Mouse (Mus musculus): Measurements from ENCODE around the gene Slc25a10.

Gene Slc25a10

DNA sequence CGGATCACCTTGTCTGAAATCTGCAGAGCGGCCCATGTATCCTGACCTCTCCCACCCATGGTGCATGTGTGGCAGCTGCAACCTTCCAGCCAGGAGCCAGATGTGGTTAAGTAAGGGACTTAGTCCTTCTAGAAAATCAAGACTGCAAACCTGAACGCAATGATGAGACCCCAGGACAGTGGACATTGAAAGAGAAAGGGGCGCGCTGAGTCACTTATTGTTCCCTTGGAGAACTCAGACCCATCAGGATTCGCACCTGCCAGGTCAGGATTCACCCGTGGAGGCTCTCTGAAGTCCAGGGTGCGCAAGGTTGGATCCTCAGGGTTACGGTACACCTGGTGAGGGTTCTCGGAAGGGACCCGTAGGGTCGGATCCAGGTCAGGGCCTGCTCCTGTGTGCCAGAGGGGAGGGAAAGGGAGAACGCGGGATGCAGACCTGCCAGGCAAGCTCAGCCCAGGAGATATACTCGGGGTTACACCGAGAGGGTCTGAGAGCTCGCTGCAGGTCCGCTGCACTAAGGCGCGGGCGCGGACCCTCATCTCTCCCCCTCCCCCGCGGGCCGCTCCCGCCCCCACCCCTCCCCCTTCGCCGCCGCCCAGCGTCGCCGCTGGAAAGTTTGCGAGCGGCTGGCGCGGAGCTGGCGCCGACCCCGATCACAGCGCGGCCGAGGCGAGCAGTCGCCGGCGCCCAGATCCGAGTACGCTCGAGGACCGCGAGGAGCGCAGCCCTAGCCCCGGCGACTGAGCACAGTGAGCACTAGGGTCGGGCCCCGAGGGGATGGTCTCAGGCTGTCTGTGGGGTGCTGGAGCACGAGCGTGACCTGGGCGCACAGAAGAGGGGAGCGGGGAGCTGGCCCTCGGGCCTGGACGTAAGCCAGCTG is 38.7 kb downstream of the Slc25a10 start, which contains the start of gene Gcgr:
Gcgr (plus strand) TSS at position 615 of the 880 bp plus-strand sequence.
- in situ Hi-C loops (cut with MboI; ENCODE audit: low pct_unique_long_range_greater_than_20kb in 1 of 2, low sequenced_read_pairs in 2 of 2, unreplicated experiment in 1 of 2): no loop called here

DNA sequence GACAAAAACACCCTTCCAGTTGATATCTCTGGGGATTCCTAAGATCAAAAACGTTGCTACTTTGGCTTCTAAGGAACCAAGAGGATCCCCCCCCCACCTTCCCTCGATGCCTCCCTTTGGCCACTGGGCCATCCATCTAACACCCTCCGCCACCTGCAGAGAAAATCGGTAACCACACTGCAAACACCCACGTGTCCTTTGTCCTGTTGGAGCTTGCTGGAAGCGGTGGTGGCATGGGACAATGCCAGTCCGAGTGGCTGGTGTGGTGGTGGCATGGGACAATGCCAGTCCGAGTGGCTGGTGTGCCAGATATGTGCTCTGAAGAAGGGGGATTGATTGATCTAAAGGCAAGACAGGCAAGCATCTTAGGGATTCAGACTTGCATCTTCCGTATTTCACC is 40.0 kb downstream of the Slc25a10 start:
- in situ Hi-C loops (cut with MboI; ENCODE audit: low pct_unique_long_range_greater_than_20kb in 1 of 2, low sequenced_read_pairs in 2 of 2, unreplicated experiment in 1 of 2): no loop called here

DNA sequence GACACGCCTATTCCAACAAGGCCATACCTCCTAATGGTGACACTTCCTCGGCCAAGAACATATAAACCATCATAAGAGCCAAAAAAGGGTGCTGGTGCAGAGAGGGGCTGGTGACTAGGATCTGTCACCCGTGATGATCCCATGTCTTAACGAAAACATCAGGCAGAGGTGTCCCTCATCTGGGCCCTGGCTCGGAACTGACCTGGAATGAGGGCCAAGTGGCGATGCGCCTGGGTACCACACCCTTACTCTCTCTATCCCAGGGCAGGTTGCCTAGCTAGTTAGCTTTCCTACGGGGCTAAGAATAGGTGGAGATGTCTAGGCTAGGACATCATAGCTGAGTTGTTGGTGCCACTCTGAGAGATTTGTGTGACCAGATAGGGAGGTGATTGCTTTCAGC is 42.5 kb downstream of the Slc25a10 start:
- in situ Hi-C loops (cut with MboI; ENCODE audit: low pct_unique_long_range_greater_than_20kb in 1 of 2, low sequenced_read_pairs in 2 of 2, unreplicated experiment in 1 of 2): no loop called here

DNA sequence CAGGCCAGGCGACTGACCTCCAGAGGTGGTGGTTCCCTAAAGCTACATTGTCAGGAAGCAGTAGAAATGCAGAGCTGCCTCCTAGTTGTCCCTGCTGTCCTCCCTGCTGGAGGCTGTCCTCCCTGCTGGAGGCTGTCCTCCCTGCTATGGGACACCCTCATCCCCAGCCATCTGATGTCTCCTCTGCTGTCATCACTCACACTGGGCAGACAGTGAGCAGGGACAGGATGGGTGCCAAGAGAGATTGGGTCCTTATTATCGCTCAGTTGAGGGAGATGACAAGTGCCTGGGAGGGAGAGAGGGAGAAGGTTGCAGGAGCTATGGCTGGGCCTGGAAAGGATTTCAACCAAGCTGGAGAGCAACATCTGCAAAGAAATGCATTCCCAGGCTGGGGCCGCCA is 43.5 kb downstream of the Slc25a10 start:
- in situ Hi-C loops (cut with MboI; ENCODE audit: low pct_unique_long_range_greater_than_20kb in 1 of 2, low sequenced_read_pairs in 2 of 2, unreplicated experiment in 1 of 2): no loop called here

DNA sequence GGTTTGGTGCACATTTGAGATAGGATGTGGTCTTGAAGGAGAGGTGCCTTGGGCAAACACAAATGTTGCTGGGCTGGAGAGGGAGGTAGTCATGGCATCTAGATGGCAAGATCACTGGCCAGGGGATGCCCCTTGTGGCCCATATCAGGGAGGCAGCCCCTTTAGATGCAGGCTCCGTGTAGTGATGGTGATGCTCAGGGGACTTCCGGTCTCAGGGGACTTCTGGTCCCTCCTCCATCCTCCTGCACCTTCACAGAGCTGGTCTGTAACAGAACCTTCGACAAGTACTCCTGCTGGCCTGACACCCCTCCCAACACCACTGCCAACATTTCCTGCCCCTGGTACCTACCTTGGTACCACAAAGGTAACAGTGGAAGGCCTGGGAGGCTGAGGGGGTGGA is 44.2 kb downstream of the Slc25a10 start:
- in situ Hi-C loops (cut with MboI; ENCODE audit: low pct_unique_long_range_greater_than_20kb in 1 of 2, low sequenced_read_pairs in 2 of 2, unreplicated experiment in 1 of 2): no loop called here

DNA sequence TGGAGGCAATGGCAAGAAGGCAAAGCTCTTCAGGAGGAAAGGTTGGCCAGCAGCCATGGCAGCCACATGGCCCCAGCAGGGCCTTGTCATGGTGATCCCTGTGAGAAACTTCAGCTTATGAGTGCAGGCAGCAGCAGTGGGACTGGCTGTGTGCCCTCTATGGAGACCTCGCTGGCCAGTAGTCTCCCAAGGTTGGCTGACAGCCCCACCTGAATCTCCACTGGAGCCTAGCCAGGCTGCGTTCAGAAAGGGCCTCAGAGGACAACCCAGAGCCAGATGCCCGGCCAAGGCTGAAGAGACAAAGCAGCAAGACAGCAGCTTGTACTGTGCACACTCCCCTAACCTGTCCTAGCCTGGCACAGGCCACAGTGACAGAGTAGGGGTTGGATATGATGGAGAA is 46.8 kb downstream of the Slc25a10 start:
- in situ Hi-C loops (cut with MboI; ENCODE audit: low pct_unique_long_range_greater_than_20kb in 1 of 2, low sequenced_read_pairs in 2 of 2, unreplicated experiment in 1 of 2): no loop called here

DNA sequence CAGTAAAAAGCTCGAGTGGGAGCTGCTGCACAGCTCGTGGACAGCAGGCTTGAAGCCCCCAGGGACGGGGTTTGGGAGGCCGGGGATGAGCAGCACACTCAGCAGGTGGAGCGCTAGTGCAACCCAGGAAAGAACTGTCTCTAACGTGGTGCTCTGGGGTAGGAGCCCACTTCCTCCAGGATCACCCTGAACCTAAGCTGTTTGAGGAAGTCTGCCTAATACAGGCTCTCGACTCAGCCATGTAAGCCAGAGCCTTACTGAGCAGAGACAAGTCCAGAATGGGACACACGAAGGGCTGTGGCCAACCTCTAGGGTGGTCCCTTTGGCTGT is 47.3 kb downstream of the Slc25a10 start:
- in situ Hi-C loops (cut with MboI; ENCODE audit: low pct_unique_long_range_greater_than_20kb in 1 of 2, low sequenced_read_pairs in 2 of 2, unreplicated experiment in 1 of 2): no loop called here

DNA sequence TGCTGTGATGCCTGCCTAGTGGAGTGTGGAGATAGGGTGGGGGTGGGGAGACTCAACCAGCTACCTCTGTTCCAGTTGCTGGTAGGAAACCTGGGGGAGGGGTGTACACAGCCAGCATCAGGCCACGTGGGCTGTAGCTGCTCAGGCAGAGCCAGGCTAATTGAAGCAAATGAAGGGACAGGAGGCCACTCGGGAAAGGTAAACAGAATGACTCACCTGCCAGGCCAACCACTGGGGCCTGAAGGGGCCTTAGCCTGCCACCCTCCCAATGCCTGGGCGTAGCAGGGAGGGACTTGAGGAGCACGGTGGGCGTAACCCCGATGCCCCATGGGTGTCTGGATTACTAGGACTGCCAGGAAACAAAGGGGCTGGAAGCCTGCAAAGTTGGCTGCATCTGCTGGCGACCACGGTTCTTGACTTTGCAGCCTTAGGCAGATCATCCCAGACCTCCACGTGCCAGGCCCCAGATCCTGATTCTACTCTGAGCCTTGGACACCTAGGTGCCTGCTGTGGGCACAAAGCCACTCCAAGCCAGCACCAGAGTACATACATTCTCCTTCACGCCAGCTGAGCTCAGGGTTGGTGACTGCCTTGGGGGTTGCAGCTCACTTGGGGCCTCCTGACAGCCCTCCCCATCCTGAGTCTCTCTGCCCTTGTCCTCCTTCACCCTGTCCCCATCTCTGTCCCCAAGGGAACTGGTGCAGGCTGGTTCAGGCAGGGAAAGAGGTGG is 47.8 kb downstream of the Slc25a10 start:
- in situ Hi-C loops (cut with MboI; ENCODE audit: low pct_unique_long_range_greater_than_20kb in 1 of 2, low sequenced_read_pairs in 2 of 2, unreplicated experiment in 1 of 2): no loop called here

DNA sequence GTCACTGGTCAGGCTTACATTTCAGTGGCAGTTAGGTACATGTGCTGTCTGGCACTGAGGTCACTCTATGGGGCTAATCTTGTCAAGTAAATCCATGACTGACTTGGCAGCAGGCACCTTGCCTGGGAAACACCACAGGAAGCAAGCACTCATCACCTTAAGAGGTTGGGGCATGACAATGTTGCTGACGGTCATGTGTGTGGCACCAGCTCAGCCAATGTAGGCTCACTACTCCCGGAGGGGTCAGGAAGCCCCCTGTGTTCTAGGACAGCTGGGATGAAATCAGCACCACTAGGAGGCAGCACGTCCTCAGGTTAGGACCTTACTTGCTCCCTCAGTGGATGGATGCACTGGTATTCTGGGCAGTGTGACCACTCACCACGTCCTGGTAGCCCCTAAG is 50.3 kb downstream of the Slc25a10 start:
- in situ Hi-C loops (cut with MboI; ENCODE audit: low pct_unique_long_range_greater_than_20kb in 1 of 2, low sequenced_read_pairs in 2 of 2, unreplicated experiment in 1 of 2): no loop called here

DNA sequence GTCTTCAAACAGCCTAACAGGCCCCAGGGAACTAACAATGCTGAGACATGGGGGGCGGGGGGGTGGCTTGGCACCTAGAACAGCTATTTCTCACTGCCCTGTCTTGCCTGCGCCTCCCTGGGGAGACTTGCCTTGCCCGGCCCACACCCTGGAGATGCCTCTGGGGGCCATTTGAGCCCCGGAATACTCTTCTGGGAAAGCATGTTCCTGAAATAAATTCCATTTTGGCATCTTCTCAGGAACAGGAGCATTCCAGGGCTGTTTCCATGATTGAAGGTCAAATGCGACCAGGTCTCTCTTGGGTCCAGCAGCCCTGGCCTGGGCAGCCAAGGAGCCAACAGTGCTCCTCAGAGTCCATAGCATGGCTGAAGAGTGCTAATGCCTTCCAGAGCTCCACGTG is 50.7 kb downstream of the Slc25a10 start:
- in situ Hi-C loops (cut with MboI; ENCODE audit: low pct_unique_long_range_greater_than_20kb in 1 of 2, low sequenced_read_pairs in 2 of 2, unreplicated experiment in 1 of 2): no loop called here

DNA sequence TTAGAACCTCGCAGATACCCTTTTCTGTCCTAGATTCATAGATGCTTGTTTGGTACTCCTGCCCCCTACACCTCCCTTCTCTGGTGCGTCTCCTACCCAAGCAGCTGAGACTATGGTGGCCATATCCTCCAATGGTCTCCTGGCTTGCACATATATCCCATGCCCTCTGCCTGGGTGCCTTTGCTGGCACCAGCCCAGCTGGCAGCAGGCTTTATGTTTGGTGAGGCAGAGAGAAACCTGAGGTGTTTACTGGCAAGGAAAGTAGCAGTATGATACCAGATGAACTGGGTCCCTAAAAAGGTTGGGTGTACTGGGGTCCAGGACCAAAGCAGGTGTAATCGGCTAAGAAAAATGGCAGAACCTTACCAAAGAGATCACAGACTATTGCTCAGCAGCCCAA is 54.3 kb downstream of the Slc25a10 start:
- in situ Hi-C loops (cut with MboI; ENCODE audit: low pct_unique_long_range_greater_than_20kb in 1 of 2, low sequenced_read_pairs in 2 of 2, unreplicated experiment in 1 of 2): no loop called here

DNA sequence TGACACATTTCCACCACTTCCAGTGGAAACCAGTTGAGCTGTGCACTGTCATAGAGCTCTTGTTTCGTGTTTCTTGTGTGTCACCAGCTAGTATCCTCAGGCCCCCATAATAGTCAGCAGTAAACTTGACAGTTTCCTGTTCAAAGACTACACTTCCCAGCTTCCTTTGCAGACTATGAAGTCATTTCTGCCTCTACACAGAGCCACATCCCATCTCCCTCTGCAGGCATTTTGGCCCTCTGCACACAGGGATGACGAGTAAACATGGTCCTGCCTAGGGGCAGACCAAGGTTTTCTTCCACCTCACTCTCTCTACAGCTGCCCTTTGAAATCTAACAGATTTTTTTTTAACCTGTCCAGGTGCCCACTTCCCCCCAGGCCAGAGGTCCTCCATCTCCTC is 55.8 kb downstream of the Slc25a10 start:
- in situ Hi-C loops (cut with MboI; ENCODE audit: low pct_unique_long_range_greater_than_20kb in 1 of 2, low sequenced_read_pairs in 2 of 2, unreplicated experiment in 1 of 2): no loop called here

DNA sequence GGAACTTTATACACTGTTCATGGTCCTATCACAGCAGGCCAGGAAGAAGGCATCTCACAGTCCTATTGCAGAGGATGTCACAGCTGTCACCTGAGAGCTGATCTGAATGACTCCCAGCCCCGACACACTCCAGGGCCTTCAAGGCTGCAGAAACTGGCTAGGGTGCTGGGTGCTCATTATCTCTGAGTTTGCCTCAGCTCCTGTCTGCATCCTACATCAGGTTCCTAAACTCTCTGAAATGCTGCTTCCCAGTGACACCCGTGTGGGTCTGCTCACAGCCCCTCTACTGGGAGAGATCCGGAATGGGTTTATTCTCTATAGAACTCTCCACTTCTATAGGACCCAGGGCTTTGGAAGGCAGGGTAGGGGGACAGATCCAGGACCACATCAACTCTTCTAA is 56.6 kb downstream of the Slc25a10 start:
- in situ Hi-C loops (cut with MboI; ENCODE audit: low pct_unique_long_range_greater_than_20kb in 1 of 2, low sequenced_read_pairs in 2 of 2, unreplicated experiment in 1 of 2): no loop called here

DNA sequence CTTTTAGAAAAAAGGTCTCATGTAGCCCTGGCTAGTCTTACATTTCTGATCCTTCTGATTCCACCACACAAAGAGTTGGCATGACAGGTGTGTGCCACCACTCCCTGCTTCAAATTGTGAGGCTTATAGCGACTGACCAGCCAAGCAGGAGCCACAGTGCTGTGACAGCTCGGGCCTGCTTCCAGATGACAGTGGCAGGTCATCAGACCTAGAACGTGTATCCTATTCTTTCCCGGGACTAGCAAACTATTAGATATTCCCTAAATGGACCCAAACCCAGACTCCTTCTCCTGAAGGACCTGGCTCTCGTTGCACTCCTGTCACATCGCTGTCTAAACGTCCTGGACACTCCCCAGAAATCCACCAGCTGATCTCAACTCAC is 57.1 kb downstream of the Slc25a10 start:
- in situ Hi-C loops (cut with MboI; ENCODE audit: low pct_unique_long_range_greater_than_20kb in 1 of 2, low sequenced_read_pairs in 2 of 2, unreplicated experiment in 1 of 2): no loop called here

Data from mouse embryonic stem cell (cell line).